Mouse (Mus musculus): ENCODE results near the gene Crym.

DNA sequence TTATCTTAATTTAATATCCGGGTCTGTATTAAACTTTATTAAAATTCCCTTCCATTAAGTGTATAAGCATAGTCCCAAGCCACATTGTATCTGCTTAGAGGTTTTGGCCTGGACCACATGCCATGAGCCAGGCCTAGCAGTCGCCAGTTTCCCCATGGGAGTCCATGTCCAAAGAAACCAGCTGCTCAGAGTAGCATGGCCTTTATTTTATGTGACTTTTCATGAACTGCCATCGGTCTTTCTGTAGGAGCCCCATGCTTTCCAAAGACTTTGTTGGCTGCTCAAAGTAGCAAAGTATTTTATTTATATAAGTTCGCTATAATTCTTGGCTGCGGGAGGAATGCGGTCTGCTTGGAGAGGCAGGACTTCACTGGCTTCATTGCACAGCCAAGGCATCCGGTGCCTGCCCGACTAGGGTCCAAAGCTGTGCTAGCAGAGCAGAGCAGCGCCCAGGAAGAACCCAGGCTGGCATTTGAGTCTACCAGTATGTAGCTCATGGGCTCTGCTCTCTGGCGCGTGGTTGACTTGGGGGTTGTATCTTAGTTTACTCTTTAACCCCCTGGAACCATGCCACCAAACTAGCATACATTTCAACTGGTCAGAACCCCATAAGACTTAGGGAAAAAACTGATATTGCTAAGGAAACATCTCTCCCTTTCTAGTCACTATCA, 38.2 kb downstream of the Crym start:
- TF ChIP-seq CTCF (IDR thresholded peaks at IDR 0.05) (no peak), EP300 (IDR thresholded peaks at IDR 0.05) (no peak)
